Mouse (Mus musculus) c-Kit-positive CD71-negative TER-119-negative erythroid progenitor cells, embryonic 14.5 days (primary cell): ENCODE data around the gene Gm9817.

Source experiments
- DNase-seq: peaks from one replicate; pipeline ENCODE4 v3.0.0-alpha.2; 2013; ENCODE audit warnings: low read depth

Gm9817 gene

GRCm38 (mm10) chr13:45089846-45090245, 11.4 kb downstream of the Gm9817 start:
- DNase-seq = no peak

GRCm38 (mm10) chr13:45092816-45093215, 14.3 kb downstream of the Gm9817 start:
- no peak for DNase-seq

GRCm38 (mm10) chr13:45095028-45095427, 16.5 kb downstream of the Gm9817 start:
- DNase-seq = no peak

GRCm38 (mm10) chr13:45099582-45100229, 21.2 kb downstream of the Gm9817 start:
- no peak for DNase-seq

- DNase-seq = no peak
Observed at GRCm38 (mm10) chr13:45106480-45106879, 28.0 kb downstream of the Gm9817 start.

GRCm38 (mm10) chr13:45108851-45109390, 30.4 kb downstream of the Gm9817 start:
- peak; percentile 65 for DNase-seq

- DNase-seq = no peak
Observed at GRCm38 (mm10) chr13:45118375-45118774, 39.9 kb downstream of the Gm9817 start.

GRCm38 (mm10) chr13:45118822-45119221, 40.3 kb downstream of the Gm9817 start:
- no peak for DNase-seq
